ENCODE assay signal across 9 mouse cellular contexts in the genomic region with DNA sequence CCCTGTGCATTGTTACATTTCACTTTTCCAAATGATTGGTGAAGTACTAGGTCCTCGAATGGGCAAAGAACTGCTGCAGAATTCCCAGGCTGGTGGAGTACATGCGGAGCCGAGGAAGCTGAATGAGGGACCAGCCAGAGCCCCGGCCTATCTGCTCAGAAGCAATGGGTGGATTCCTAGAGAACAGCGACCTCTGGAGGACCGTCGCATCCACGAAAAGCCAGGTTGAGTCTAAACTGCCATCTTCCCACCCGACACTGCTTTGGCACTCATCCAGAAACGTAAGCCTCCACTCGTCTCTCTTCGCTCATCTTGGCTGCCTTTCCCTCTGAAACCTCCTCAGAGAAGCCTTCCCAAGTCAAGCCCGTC. TPM values are rescaled to one million over a fixed set of nuclear protein-coding genes. Genes with fewer than 3 reads are reported as not detected.
DNase-seq lines count a peak whose midpoint lies in the region; ATAC-seq and TF ChIP-seq lines count a peak whose summit lies in the region.
"Had no signal": no experiment of that assay in that cellular context is flagged by ENCODE, and none has a peak within 500 bp of the region (broad histone marks: within the 10 kb centered on the region; RNA-seq: fewer than 3 reads in every experiment).

No protein-coding gene starts in this region.

- H3K36me3 ChIP-seq in G1E (replicated peaks), result peaks cover 33% of the 10 kb centered on the region
- no peaks in the 10 kb centered on the region for H3K36me3 ChIP-seq in midbrain, postnatal 0 days (ENCODE audit: insufficient read depth, low read length)

- intact Hi-C loops in heart, postnatal 10 days (cut with DNase I), result loop anchor here (2.0 to 5.0 kb wide), 2 partner anchors 229 to 246 kb away; no protein-coding TSS in a partner anchor

- no peak overlapping the region for H3K27ac ChIP-seq in cortical plate, adult 2 months (ENCODE audit: insufficient read depth, low read length)
- H3K27ac ChIP-seq in midbrain, postnatal 0 days (ENCODE audit: low read depth, low read length), result no peak overlapping the region

- H3K4me1 ChIP-seq in G1E (ENCODE audit: insufficient read depth, low read depth, low read length), result peaks cover 22% of the 10 kb centered on the region
- H3K4me1 ChIP-seq in cortical plate, adult 2 months (ENCODE audit: control insufficient read depth, insufficient read depth, low read length), result no peaks in the 10 kb centered on the region
- no peaks in the 10 kb centered on the region for H3K4me1 ChIP-seq in midbrain, postnatal 0 days (ENCODE audit: insufficient read depth, low read length)

- DNase-seq in heart, adult 8-10 months (ENCODE audit: low spot score), result peak; percentile 35
- DNase-seq in heart, adult 9 months (ENCODE audit: low spot score in 2 of 2), result no peak
- no peak for DNase-seq in G1E (ENCODE audit: low spot score)
- peak; percentile 50 to 66 for DNase-seq in heart, postnatal 10 days
- peak; percentile 67 to 69 for DNase-seq in layer of hippocampus, postnatal 10 days (ENCODE audit: low spot score in 2 of 2)
- DNase-seq in midbrain, postnatal 0 days (ENCODE audit: low spot score), result peak; percentile 71

- no peak for ATAC-seq in G1E (ENCODE audit: extremely low read depth, insufficient number of reproducible peaks, low FRiP score, poor library complexity, severe bottlenecking)
- no peak for ATAC-seq in midbrain, postnatal 0 days (ENCODE audit: low FRiP score)
- ATAC-seq in monocyte, adult 5-6 weeks (replicated peaks; ENCODE audit: insufficient number of reproducible peaks, low FRiP score, low TSS enrichment, poor library complexity, severe bottlenecking), result no peak

- 0 out of 2 replicates have a peak, but pooled peaks have one; percentile 13 for TF ChIP-seq CTCF in G1E (IDR thresholded peaks at IDR 0.05; ENCODE audit: low read depth, low read length)
- TF ChIP-seq CTCF in cortical plate, adult 2 months (IDR thresholded peaks at IDR 0.05; ENCODE audit: extremely low read depth, insufficient read depth, low read length), result peak; percentile 32
- peak; percentile 67 for TF ChIP-seq CTCF in midbrain, postnatal 0 days (IDR thresholded peaks at IDR 0.05)

- H3K4me2 ChIP-seq in midbrain, postnatal 0 days (ENCODE audit: low read depth, low read length, poor library complexity, severe bottlenecking), result no peak overlapping the region

- TF ChIP-seq POLR2A in cortical plate, adult 2 months (IDR thresholded peaks at IDR 0.05; ENCODE audit: extremely low read depth, insufficient read depth, low read length), result no peak

- peaks cover 9% of the 10 kb centered on the region for H3K9me3 ChIP-seq in G1E (replicated peaks)
- H3K9me3 ChIP-seq in midbrain, postnatal 0 days (ENCODE audit: low read length), result no peaks in the 10 kb centered on the region

- H3K9ac ChIP-seq in midbrain, postnatal 0 days (replicated peaks; ENCODE audit: low read length, poor library complexity, severe bottlenecking), result no peak overlapping the region

- 2% methylated on average over 13 of the region's 13 CpGs for WGBS in midbrain, postnatal 0 days

- H3K27me3 ChIP-seq in G1E (ENCODE audit: insufficient read depth, low read length), result 0 out of 2 replicates have a peak, but pooled peaks cover 3% of the 10 kb centered on the region
- H3K27me3 ChIP-seq in midbrain, postnatal 0 days (ENCODE audit: insufficient read depth, low read length), result peaks cover 81% of the 10 kb centered on the region

- H3K4me3 ChIP-seq in G1E (ENCODE audit: low read depth, low read length), result no peak overlapping the region
- H3K4me3 ChIP-seq in cortical plate, adult 2 months (ENCODE audit: insufficient read depth, low read length), result no peak overlapping the region
- H3K4me3 ChIP-seq in midbrain, postnatal 0 days (ENCODE audit: low read depth, low read length), result no peak overlapping the region

RNA-seq across cellular contexts. Expression of a gene that starts 4.9 kb away (rescaled TPM):
- under 1 TPM; 0.16 to 0.38 (median 0.22) TPM for total RNA-seq in heart, adult 8-10 months (2022)
- total RNA-seq in G1E (2014; fragmentation: Nextera tagmentation) (0.38 TPM in 1 of 2 replicates, not detected in the other), G1E (2017) (0.60 and 0.81 TPM in 2 replicates)
- 2.1 and 3.4 TPM in 2 replicates for polyA plus RNA-seq in G1E (2012)
- 0.11 and 0.19 TPM in 2 replicates for polyA plus RNA-seq in cortical plate, adult 2 months (2012; rRNA removed)
- total RNA-seq in heart, postnatal 10 days (2021), result under 1 TPM; 0.47 to 0.77 TPM
- under 1 TPM; 0.20 to 0.39 TPM for total RNA-seq in layer of hippocampus, postnatal 10 days (2021)
- total RNA-seq in midbrain, postnatal 0 days (2014; rRNA removed), result 1.0 and 2.5 TPM in 2 replicates
- 0.44 and 0.58 TPM in 2 replicates for polyA plus RNA-seq in midbrain, postnatal 0 days (2015; fragmentation: Nextera tagmentation; extraction: Ambion mirVana)
- total RNA-seq in monocyte, adult 5-6 weeks (2017), result 0.10 to 1.5 TPM (median 0.75 TPM) in 3 replicates

RNA-seq across cellular contexts. Expression of a gene that starts 12.2 kb away (rescaled TPM):
- not detected for total RNA-seq in heart, adult 8-10 months (2022)
- total RNA-seq in G1E (2014; fragmentation: Nextera tagmentation) (not detected in 2 replicates), G1E (2017) (not detected in 2 replicates)
- polyA plus RNA-seq in G1E (2012), result not detected in 2 replicates
- not detected in 2 replicates for polyA plus RNA-seq in cortical plate, adult 2 months (2012; rRNA removed)
- not detected for total RNA-seq in heart, postnatal 10 days (2021)
- not detected for total RNA-seq in layer of hippocampus, postnatal 10 days (2021)
- 0.27 TPM in 1 of 2 replicates, not detected in the other for total RNA-seq in midbrain, postnatal 0 days (2014; rRNA removed)
- 0.31 and 0.39 TPM in 2 replicates for polyA plus RNA-seq in midbrain, postnatal 0 days (2015; fragmentation: Nextera tagmentation; extraction: Ambion mirVana)
- total RNA-seq in monocyte, adult 5-6 weeks (2017), result not detected in 3 replicates
- total RNA-seq: hematopoietic stem cell, adult 5-6 weeks had no signal

Comparison
In these comparisons a context has a peak if more than half of its experiments do, and no peak if none do; other contexts are left out.
1. DNase-seq: peak in heart, adult 8-10 months (single experiment), heart, postnatal 10 days (2 of 2), layer of hippocampus, postnatal 10 days (2 of 2) and midbrain, postnatal 0 days (single experiment); none in heart, adult 9 months (0 of 2) and G1E (single experiment).
2. CTCF ChIP-seq: peak in every context shown above with its lines; median percentile 67 in midbrain, postnatal 0 days; 32 in cortical plate, adult 2 months; 13 in G1E.